Mouse (Mus musculus) liver, embryonic 12.5 days (tissue): ENCODE results near the gene Tmem165. TPM values are rescaled to one million over a fixed set of nuclear protein-coding genes. Genes with fewer than 3 reads are reported as not detected.

Source experiments
- ATAC-seq: fragments of 200-750 bp; cut with Nextera tagmentation; 2 replicates; pipeline ENCODE4 v1.8.0; 2017; ENCODE audit warnings: moderate number of reproducible peaks, mild to moderate bottlenecking, moderate library complexity
- H3K27ac ChIP-seq: fragments of 300-500 bp; sonication (generic); 2 replicates; pipeline ENCODE4 v1.5.1; 2016; ENCODE audit warnings: mild to moderate bottlenecking
- H3K27me3 ChIP-seq: fragments of 300-500 bp; sonication (generic); replicated peaks from 2 replicates; pipeline ENCODE4 v1.6.1; 2016; ENCODE audit warnings: mild to moderate bottlenecking, moderate library complexity
- H3K36me3 ChIP-seq: fragments of 300-500 bp; sonication (generic); 2 replicates; pipeline ENCODE4 v1.6.1; 2016; ENCODE audit warnings: mild to moderate bottlenecking, moderate library complexity
- H3K4me1 ChIP-seq: fragments of 300-500 bp; sonication (generic); 2 replicates; pipeline ENCODE4 v1.6.1; 2016
- H3K4me2 ChIP-seq: fragments of 300-500 bp; sonication (generic); 2 replicates; pipeline ENCODE4 v1.6.1; 2016; ENCODE audit warnings: mild to moderate bottlenecking, moderate library complexity
- H3K4me3 ChIP-seq: fragments of 300-500 bp; sonication (generic); 2 replicates; pipeline ENCODE4 v1.5.1; 2016; ENCODE audit warnings: mild to moderate bottlenecking, moderate library complexity
- H3K9ac ChIP-seq: fragments of 300-500 bp; sonication (generic); 2 replicates; pipeline ENCODE4 v1.6.1; 2016; ENCODE audit warnings: mild to moderate bottlenecking, moderate library complexity
- H3K9me3 ChIP-seq: fragments of 300-500 bp; sonication (generic); replicated peaks from 2 replicates; pipeline ENCODE4 v1.6.1; 2016; ENCODE audit warnings: mild to moderate bottlenecking, moderate library complexity
- WGBS: fragments of 180-500 bp; shearing (Covaris S2); methylation state at CpG from one replicate; pipeline ENCODE4 v1.1.7; 2016; ENCODE audit not compliant: insufficient replicate concordance; 5-methylcytosine and 5-hydroxymethylcytosine counted together
- polyA plus RNA-seq: library from polyadenylated mRNA; unstranded; fragments of >200 nt; fragmentation: Nextera tagmentation; extraction: Ambion mirVana; gene quantifications from 2 replicates; pipeline ENCODE4 v1.2.1, GENCODE M21; 2016

Gene Tmem165
- polyA plus RNA-seq, 1 experiment from 2014 or later, result 57.4 TPM

DNA sequence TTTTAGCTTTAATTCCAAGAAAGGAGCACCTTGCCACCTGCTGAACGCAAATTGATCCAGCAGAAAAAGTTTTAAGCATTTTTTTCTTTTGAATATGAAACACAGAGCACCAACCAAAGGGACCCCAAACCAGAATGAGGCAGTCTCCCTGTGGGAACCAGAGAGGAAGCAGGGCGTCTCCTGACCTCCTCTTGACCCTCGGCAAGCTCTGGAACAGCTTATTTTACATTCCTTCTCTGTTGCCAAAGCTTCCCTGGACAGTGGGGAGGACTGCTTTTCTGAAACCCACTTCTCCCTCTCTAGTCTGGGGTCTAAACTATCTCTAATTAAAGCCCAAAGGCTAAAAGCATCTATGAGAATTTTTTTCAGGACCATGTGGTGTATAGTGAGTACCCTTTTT, 7.3 kb upstream of the Tmem165 start:
- H3K27ac ChIP-seq, result no peak overlapping the region
- no peak overlapping the region for H3K4me3 ChIP-seq
- ATAC-seq, result no peak
- no peak overlapping the region for H3K9ac ChIP-seq
- H3K9me3 ChIP-seq, result no peaks in the 10 kb centered on the region
- peaks cover 4% of the 10 kb centered on the region for H3K27me3 ChIP-seq
- H3K4me1 ChIP-seq, result peaks cover 8% of the 10 kb centered on the region
- no peak overlapping the region for H3K4me2 ChIP-seq
- WGBS, result 47% methylated on average over 3 of the region's 3 CpGs
- H3K36me3 ChIP-seq, result no peaks in the 10 kb centered on the region

DNA sequence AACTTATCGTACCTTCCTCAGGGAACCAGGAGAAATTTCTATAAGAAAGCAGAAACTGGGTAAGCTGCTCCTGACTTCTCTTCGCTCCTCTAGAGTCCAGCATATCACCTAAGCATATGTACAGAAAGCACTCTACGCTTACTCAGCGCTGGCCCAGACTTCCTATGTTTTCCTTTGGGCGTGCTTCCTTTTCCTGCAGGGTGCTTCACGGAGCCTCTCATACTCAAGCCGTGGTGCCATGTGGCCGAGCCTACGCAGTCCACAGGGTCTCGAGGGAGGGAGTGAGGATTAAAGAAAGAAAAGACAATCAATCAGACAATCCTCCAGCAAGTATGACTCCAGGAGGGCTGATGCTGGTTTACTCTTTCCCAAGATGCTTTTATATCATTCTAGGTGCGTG, 6.8 kb upstream of the Tmem165 start:
- 55% methylated on average over 11 of the region's 11 CpGs for WGBS
- Histone ChIP-seq H3K9me3 (no peaks in the 10 kb centered on the region), H3K9ac (no peak overlapping the region), H3K4me2 (no peak overlapping the region), H3K27ac (no peak overlapping the region), H3K4me3 (no peak overlapping the region), H3K36me3 (no peaks in the 10 kb centered on the region), H3K27me3 (peaks cover 4% of the 10 kb centered on the region), H3K4me1 (peaks cover 8% of the 10 kb centered on the region)
- ATAC-seq, result 0 out of 2 replicates have a peak, but pooled peaks have one; percentile 37

DNA sequence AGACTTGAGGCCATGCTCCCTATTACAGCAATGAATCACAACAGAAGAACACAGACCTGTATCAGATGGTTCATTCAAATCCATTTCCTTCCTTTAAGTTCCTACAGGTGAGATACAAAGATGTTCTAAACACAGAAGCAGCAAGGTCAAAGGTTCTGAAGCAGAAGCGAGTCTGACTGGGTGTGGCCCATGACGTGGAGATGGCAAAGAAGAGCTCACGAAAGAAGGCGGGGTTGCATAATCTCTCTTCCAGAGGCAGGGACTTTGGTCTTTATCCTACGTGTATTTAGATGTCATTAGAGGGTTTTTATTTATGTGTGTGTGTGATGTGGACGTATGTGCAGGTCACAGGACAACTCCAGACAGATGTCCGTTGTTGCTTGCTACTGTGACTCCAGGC, 6.0 kb upstream of the Tmem165 start:
- Histone ChIP-seq H3K9ac (no peak overlapping the region), H3K36me3 (no peaks in the 10 kb centered on the region), H3K9me3 (no peaks in the 10 kb centered on the region), H3K27ac (no peak overlapping the region), H3K27me3 (peaks cover 4% of the 10 kb centered on the region), H3K4me2 (no peak overlapping the region), H3K4me3 (no peak overlapping the region), H3K4me1 (peaks cover 8% of the 10 kb centered on the region)
- ATAC-seq, result no peak
- WGBS, result 48% methylated on average over 7 of the region's 7 CpGs

DNA sequence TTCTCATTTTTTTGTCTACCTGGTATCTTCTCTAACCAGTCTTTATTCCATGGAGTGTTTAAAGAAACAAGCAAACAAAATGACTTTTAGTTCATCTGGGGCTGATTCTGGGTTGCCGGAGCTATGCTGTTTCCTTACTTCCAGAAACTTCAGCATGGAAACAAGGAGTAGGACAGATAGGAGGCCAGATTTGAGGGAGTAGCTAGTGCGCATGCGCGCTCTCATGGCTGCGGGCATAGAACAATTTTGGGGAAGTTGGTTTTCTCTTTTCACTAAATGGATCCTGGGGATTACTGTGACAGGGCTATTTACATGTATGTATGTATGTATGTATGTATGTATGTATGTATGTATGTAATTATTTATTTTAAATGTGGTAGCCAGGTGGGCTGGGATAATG, 4.5 kb upstream of the Tmem165 start:
- Histone ChIP-seq H3K9me3 (no peaks in the 10 kb centered on the region), H3K36me3 (no peaks in the 10 kb centered on the region), H3K4me3 (no peak overlapping the region), H3K4me2 (no peak overlapping the region), H3K4me1 (peaks cover 15% of the 10 kb centered on the region), H3K27ac (no peak overlapping the region), H3K27me3 (peaks cover 4% of the 10 kb centered on the region), H3K9ac (no peak overlapping the region)
- ATAC-seq, result no peak
- WGBS, result 88% methylated on average over 5 of the region's 5 CpGs

DNA sequence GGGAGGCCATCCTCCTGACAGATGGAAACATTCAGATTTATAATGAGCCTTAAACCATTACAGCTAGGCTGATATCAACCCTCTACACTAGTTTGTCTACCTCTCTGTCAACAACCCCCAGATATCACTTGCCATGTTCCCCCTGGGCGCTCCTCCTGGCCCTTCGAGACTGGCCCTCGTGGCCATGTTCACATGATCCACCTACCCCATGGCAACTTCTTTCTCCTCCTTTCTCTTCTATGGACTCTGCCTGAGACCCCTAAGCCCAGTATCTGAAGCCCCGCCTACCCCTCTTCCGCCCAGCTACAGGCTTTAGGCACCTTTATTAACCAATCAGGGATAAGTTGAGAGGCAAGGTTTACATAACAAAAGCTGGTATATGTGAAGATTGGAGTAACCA, 3.9 kb upstream of the Tmem165 start:
- Histone ChIP-seq H3K9ac (no peak overlapping the region), H3K4me1 (peaks cover 20% of the 10 kb centered on the region), H3K4me3 (no peak overlapping the region), H3K4me2 (no peak overlapping the region), H3K36me3 (no peaks in the 10 kb centered on the region), H3K27ac (no peak overlapping the region), H3K9me3 (no peaks in the 10 kb centered on the region), H3K27me3 (peaks cover 4% of the 10 kb centered on the region)
- no peak for ATAC-seq
- WGBS, result 80% methylated on average over 5 of the region's 5 CpGs

DNA sequence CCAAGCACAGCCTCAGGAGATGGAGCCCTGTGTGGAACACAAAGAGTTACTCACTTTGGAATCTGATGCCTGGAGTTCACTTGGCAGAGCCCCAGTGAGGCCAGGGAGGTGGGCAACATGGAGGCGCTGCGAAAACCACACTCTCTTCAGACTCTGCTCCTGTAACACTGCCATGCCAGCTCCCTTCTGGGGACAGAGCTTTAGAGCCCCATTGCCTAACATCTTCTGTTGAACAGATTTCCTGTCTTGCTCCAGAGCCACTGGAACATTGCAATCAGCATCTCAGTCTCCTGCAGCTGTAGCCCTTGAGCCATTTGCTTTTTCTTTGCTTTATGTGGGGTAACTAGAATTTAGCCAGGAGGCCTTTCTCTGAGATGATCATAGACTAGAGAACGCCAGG, 1.4 kb upstream of the Tmem165 start:
- H3K9me3 ChIP-seq, result no peaks in the 10 kb centered on the region
- peaks cover 38% of the 10 kb centered on the region for H3K4me1 ChIP-seq
- H3K36me3 ChIP-seq, result peaks cover 10% of the 10 kb centered on the region
- no peaks in the 10 kb centered on the region; the same call in none of the 2 replicates for H3K27me3 ChIP-seq
- no peak overlapping the region for H3K9ac ChIP-seq
- ATAC-seq, result no peak
- no peak overlapping the region for H3K4me3 ChIP-seq
- H3K27ac ChIP-seq, result no peak overlapping the region
- H3K4me2 ChIP-seq, result no peak overlapping the region
- 79% methylated on average over 3 of the region's 3 CpGs for WGBS

DNA sequence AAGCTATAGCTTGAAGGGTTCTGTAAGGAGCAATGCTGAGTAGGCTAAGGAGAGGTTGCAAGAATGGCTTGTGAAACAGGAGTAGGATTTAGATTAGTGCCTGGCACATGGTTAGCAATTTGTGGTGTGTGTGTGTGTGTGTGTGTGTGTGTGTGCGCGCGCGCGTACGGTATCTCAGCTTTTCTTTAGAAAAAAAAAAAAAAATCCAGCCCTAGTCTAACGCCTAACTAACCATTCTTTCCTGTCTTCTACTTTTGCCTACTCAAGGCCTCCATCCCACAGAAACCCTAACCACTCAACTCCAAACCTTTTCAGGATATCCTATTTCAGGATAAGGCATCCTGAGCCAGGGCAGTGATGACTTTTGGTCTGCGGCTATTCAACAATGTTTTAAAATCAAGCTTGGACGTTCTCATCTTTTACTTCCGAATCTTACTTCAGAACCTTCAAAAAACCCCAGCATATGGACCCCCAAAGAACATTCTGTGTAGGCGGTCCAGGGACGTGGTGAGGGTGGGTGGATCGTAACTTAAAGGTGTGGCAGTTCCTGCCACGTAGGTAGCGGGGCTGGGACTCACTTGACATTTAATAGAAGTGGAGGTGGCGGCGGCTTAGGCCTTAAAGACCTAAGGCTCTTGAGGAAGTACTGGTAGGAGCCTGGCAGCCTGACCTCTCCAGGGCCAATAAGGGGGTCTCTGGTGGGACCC, 484 bp upstream of the Tmem165 start:
- Histone ChIP-seq H3K4me2 (peak overlapping the region; percentile 82), H3K36me3 (peaks cover 10% of the 10 kb centered on the region), H3K27me3 (no peaks in the 10 kb centered on the region; the same call in 1 of the 2 replicates), H3K27ac (no peak overlapping the region), H3K9me3 (no peaks in the 10 kb centered on the region), H3K9ac (peak overlapping the region; percentile 89), H3K4me3 (peak overlapping the region; percentile 91), H3K4me1 (peaks cover 38% of the 10 kb centered on the region)
- peak; percentile 52 for ATAC-seq
- 36% methylated on average over 17 of the region's 17 CpGs for WGBS

DNA sequence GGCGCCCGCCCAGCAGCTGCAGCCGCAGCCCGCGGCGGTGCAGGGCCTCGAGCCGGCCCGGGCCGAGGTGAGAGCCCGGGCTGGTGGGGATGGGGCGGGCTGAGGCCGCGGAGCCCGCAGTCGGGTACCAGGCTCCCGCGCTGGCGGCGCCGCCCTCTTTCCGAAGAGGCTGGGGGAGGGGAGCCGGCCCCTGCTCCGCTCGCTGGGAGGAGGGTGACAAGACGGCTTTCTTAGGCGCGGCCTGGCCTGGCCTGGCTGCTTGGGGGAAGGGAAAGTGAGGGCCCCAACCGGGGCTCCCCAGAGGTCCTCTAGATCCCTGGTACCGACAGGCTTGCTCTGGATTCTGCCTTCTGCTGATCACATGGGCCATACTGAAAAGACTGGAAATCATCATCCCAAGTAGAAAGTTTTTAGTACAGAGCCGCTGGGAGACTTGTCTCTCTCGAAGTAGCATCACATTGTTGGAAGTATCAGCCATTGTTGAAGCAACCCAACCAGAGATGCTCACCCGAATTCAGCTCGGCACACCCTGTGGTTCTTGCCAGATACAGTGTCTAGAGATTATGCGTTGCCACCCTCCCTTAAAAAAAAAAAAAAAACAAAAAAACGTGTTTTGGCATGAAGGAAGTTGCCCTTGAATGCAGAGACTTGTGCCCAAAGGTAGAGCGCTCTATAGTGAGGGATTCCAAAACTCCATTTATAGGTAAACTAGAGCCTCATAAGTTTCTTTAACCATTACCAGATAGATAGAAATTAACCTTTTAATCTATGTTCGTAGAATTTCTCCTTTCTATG, 803 bp downstream of the Tmem165 start:
- Histone ChIP-seq H3K36me3 (peaks cover 14% of the 10 kb centered on the region), H3K27ac (peak overlapping the region; percentile 89), H3K27me3 (no peaks in the 10 kb centered on the region), H3K9me3 (no peaks in the 10 kb centered on the region), H3K4me3 (peak overlapping the region; percentile 91), H3K9ac (peak overlapping the region; percentile 89), H3K4me1 (peaks cover 46% of the 10 kb centered on the region), H3K4me2 (peak overlapping the region; percentile 82)
- ATAC-seq, result peak; percentile 87
- 4% methylated on average over 35 of the region's 38 CpGs for WGBS

DNA sequence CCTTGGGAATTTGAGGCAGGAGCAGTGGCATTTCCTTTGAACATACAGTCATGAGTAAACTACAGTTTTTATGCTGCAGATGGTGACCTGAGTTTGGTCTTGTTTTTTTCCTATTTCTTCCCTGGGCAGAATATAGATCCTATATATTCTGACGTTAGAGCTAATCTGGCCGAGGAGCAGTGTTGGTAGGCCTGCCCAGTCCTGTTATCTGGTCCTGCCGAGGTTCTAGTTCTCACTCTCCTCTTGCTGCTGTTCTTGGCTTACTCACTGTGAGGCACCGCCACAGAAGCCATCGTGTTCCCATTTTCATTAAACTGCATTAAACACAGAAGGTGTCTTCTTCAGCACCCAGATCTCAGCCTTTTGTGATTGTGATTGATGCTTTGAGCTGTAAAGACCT, 4.2 kb downstream of the Tmem165 start:
- H3K36me3 ChIP-seq, result peaks cover 30% of the 10 kb centered on the region
- no peak overlapping the region for H3K9ac ChIP-seq
- H3K27me3 ChIP-seq, result no peaks in the 10 kb centered on the region
- no peaks in the 10 kb centered on the region for H3K9me3 ChIP-seq
- no peak overlapping the region for H3K4me3 ChIP-seq
- H3K4me1 ChIP-seq, result peaks cover 69% of the 10 kb centered on the region
- no peak for ATAC-seq
- no peak overlapping the region for H3K4me2 ChIP-seq
- 39% methylated on average over 5 of the region's 5 CpGs for WGBS
- no peak overlapping the region for H3K27ac ChIP-seq

DNA sequence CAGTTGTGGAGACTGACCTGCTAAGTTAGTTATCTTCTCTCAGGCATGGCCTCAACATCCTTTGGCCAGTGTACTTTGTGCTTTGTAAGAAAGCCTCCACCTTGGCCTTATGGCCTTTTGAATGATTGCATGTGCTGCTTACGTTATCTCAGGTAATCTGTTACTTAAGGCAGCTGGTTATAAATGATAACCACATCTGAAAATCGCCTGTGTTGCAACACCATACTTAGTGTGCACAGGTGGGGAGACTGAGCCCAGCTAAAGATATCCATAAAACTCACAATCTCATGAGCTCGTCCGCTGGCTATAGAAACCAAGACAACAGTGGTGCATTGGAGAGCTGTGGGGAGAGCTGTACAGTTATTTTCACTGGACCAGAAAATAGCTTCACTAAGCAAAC, 6.9 kb downstream of the Tmem165 start:
- H3K9me3 ChIP-seq, result no peaks in the 10 kb centered on the region
- no peak overlapping the region for H3K4me2 ChIP-seq
- WGBS, result 64% methylated on average over 4 of the region's 4 CpGs
- H3K27me3 ChIP-seq, result no peaks in the 10 kb centered on the region
- H3K27ac ChIP-seq, result no peak overlapping the region
- peaks cover 60% of the 10 kb centered on the region for H3K4me1 ChIP-seq
- H3K9ac ChIP-seq, result no peak overlapping the region
- peaks cover 42% of the 10 kb centered on the region for H3K36me3 ChIP-seq
- ATAC-seq, result peak; percentile 35; the same call in 1 of the 2 replicates
- H3K4me3 ChIP-seq, result no peak overlapping the region

DNA sequence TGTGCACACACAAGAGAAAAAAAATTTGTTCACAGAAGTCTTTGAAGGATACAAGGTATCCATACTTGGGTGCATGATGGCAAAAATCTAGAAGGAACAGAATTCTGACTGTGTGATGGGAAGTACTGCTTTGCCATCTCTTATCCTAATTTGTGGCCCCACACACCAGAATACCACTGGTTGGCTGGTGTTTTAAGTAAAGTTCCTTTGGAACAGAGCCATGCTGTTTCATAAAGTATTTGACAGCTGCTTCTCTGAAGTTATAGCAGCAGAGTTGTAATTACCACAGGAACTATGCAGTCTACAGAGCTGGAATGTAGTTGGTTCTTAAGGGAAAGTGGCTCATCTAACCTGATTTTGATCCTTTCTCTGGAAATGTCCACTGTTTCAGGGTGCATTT, 9.4 kb downstream of the Tmem165 start:
- ATAC-seq, result no peak
- no peak overlapping the region for H3K4me3 ChIP-seq
- H3K9ac ChIP-seq, result no peak overlapping the region
- H3K9me3 ChIP-seq, result no peaks in the 10 kb centered on the region
- peaks cover 42% of the 10 kb centered on the region for H3K4me1 ChIP-seq
- H3K27me3 ChIP-seq, result no peaks in the 10 kb centered on the region
- no peak overlapping the region for H3K4me2 ChIP-seq
- no peak overlapping the region for H3K27ac ChIP-seq
- peaks cover 48% of the 10 kb centered on the region for H3K36me3 ChIP-seq

DNA sequence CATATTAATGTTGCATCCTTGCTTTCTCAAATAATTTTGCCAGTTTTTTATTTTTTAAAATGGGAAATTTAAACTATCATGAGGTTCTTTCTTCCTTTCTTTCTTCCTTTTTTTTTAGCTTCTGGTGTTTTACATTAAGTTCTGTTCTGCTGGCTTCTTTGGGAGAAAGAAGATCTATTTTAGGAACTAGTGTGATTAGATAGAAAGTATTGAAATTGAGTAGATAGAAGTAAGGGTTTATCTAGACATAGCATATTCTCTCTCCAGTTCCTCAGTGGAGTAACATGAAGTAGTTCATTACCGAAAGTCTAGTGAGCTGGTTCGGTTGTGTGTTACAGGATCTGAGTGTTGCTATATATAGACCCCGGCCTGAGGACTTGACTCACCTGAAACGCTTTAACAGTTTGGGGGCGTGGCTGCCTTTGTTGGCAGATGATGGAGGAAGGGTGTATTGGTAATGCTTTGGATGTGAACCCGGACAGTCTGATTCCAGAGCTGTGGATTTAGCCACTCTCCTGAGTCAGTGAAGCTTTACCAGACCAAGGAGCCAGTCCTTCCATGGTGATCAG, 10.8 kb downstream of the Tmem165 start:
- Histone ChIP-seq H3K4me2 (no peak overlapping the region), H3K4me1 (peaks cover 34% of the 10 kb centered on the region), H3K36me3 (peaks cover 50% of the 10 kb centered on the region), H3K9me3 (no peaks in the 10 kb centered on the region), H3K4me3 (no peak overlapping the region), H3K27me3 (no peaks in the 10 kb centered on the region), H3K9ac (no peak overlapping the region), H3K27ac (no peak overlapping the region)
- WGBS, result 50% methylated on average over 6 of the region's 6 CpGs
- ATAC-seq, result no peak
